In the genomic region with DNA sequence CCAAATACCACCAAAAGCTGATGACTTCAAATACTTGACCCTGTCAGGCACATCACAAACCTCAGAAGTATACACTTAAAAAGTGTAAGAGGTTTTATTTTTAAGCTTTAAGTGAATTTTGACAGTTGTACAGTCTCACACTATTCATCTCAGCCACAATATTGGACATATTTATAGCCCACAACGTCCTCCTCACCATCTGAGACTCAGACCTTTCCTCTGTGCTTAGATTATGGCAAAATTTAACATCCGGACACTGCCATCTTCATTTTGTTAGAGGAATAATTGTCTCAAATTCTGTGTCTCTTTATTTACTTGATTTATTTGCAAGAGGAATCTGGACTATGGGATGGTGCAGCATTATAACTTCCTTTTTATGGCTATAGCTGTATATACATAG, we compare ENCODE assay signal across 18 mouse cellular contexts.
"Had no signal": no experiment of that assay in that cellular context is flagged by ENCODE, and none has a peak within 500 bp of the region (broad histone marks: within the 10 kb centered on the region; RNA-seq: fewer than 3 reads in every experiment).

No protein-coding gene starts in this region.

- DNase-seq: gastrocnemius, adult 2 months; gastrocnemius, postnatal 10 days; gastrocnemius, postnatal 36 days; heart, adult 11 months; heart, adult 2 months; heart, postnatal 14 days; heart, postnatal 36 days; kidney, adult 11 months; kidney, adult 2 months; kidney, adult 9 months; kidney, postnatal 14 days; kidney, postnatal 36 days; layer of hippocampus, adult 9-11 months; layer of hippocampus, postnatal 36 days; left cerebral cortex, postnatal 4 days had no signal

- ATAC-seq: hindbrain, postnatal 0 days; intestine, embryonic 16.5 days; liver, embryonic 12.5 days had no signal
